12 mouse cellular contexts compared by ENCODE assay signal in the genomic region with DNA sequence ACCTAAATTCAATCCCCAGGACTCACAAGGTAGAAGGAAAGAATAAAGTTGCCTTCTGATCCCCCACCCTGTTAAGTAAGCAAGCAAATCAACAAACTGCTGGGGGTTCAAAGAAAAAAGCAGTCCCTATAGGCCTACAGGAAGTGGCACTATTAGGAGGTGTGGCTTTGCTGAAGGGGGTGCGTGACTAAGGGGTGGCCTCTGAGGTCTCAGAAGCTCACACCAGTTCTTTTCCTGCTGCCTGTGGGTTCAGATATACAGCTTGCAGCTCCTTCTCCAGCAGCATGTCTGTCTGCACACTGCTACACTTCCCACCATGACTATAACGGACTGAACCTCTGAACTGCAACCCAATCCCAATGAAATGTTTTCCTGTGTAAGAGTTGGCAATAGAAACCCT. TPM values are rescaled to one million over a fixed set of nuclear protein-coding genes. Genes with fewer than 3 reads are reported as not detected.
DNase-seq lines count a peak whose midpoint lies in the region; ATAC-seq and TF ChIP-seq lines count a peak whose summit lies in the region.
"Had no signal": no experiment of that assay in that cellular context is flagged by ENCODE, and none has a peak within 500 bp of the region (broad histone marks: within the 10 kb centered on the region; RNA-seq: fewer than 3 reads in every experiment).

No protein-coding gene starts in this region.

- in situ Hi-C loops in CH12.LX (cut with MboI; ENCODE audit: low pct_ligation_motif_present, low pct_unique_long_range_greater_than_20kb, low sequenced_read_pairs): no loop called here

- H3K79me2 ChIP-seq in CH12.LX (replicated peaks; ENCODE audit: control insufficient read depth, extremely low read depth, insufficient read depth, poor library complexity, severe bottlenecking): peaks cover 3% of the 10 kb centered on the region; the same call in 1 of the 2 replicates

- H3K9me3 ChIP-seq in hindbrain, embryonic 15.5 days: no peaks in the 10 kb centered on the region
- no peaks in the 10 kb centered on the region for H3K9me3 ChIP-seq in hindbrain, postnatal 0 days (ENCODE audit: low read length)
- no peaks in the 10 kb centered on the region for H3K9me3 ChIP-seq in CH12.LX (replicated peaks; ENCODE audit: low read length)
- H3K9me3 ChIP-seq in midbrain, embryonic 15.5 days: no peaks in the 10 kb centered on the region

- H3K36me3 ChIP-seq in hindbrain, embryonic 15.5 days: no peaks in the 10 kb centered on the region
- H3K36me3 ChIP-seq in hindbrain, postnatal 0 days (ENCODE audit: insufficient read depth, low read length): no peaks in the 10 kb centered on the region
- peaks cover 0 to 20% of the 10 kb centered on the region in 2 experiments for H3K36me3 ChIP-seq in CH12.LX (replicated peaks in 1 of 2; ENCODE audit: control insufficient read depth in 1 of 2, insufficient read depth in 1 of 2, low read length in 1 of 2)
- no peaks in the 10 kb centered on the region for H3K36me3 ChIP-seq in midbrain, embryonic 15.5 days (replicated peaks)

- no peak for TF ChIP-seq CTCF in hindbrain, postnatal 0 days (IDR thresholded peaks at IDR 0.05; ENCODE audit: low read depth)
- TF ChIP-seq CTCF in CH12.LX (conservative IDR thresholded peaks at IDR 0.05 in 1 of 2, IDR thresholded peaks at IDR 0.05 in 1 of 2; ENCODE audit: low read depth in 2 of 2, low read length in 2 of 2): no peak

- TF ChIP-seq EP300 in CH12.LX (IDR thresholded peaks at IDR 0.05; ENCODE audit: low read length): no peak

- TF ChIP-seq RAD21 in CH12.LX (IDR thresholded peaks at IDR 0.05; ENCODE audit: low read depth, low read length): no peak

- no peak overlapping the region for H3K27ac ChIP-seq in hindbrain, embryonic 15.5 days (replicated peaks)
- no peak overlapping the region for H3K27ac ChIP-seq in hindbrain, postnatal 0 days
- H3K27ac ChIP-seq in CH12.LX (ENCODE audit: insufficient read depth, low read depth): no peak overlapping the region
- no peak overlapping the region for H3K27ac ChIP-seq in midbrain, embryonic 15.5 days

- no peak overlapping the region for H3K9ac ChIP-seq in hindbrain, embryonic 15.5 days
- H3K9ac ChIP-seq in hindbrain, postnatal 0 days (replicated peaks; ENCODE audit: low read length): no peak overlapping the region
- no peak overlapping the region for H3K9ac ChIP-seq in CH12.LX (ENCODE audit: insufficient read depth, low read depth)
- no peak overlapping the region for H3K9ac ChIP-seq in midbrain, embryonic 15.5 days

- peaks cover 8% of the 10 kb centered on the region; the same call in 1 of the 2 replicates for H3K4me1 ChIP-seq in hindbrain, embryonic 15.5 days (replicated peaks)
- H3K4me1 ChIP-seq in hindbrain, postnatal 0 days (ENCODE audit: insufficient read depth, low read length): no peaks in the 10 kb centered on the region
- peaks cover 0 to 52% of the 10 kb centered on the region in 2 experiments; a peak in 3 of 4 replicates for H3K4me1 ChIP-seq in CH12.LX (ENCODE audit: control insufficient read depth in 1 of 2, insufficient read depth in 2 of 2)
- peaks cover 8% of the 10 kb centered on the region; the same call in 1 of the 2 replicates for H3K4me1 ChIP-seq in midbrain, embryonic 15.5 days

- H3K4me2 ChIP-seq in hindbrain, embryonic 15.5 days: no peak overlapping the region
- no peak overlapping the region for H3K4me2 ChIP-seq in hindbrain, postnatal 0 days (ENCODE audit: low read depth, low read length)
- no peak overlapping the region for H3K4me2 ChIP-seq in CH12.LX (ENCODE audit: insufficient read depth, low read depth, poor library complexity, severe bottlenecking)
- no peak overlapping the region for H3K4me2 ChIP-seq in midbrain, embryonic 15.5 days

- no peak for TF ChIP-seq POLR2A in CH12.LX (IDR thresholded peaks at IDR 0.05; ENCODE audit: low read depth, low read length)

- peak; percentile 61; the same call in 1 of the 2 replicates for ATAC-seq in hindbrain, embryonic 15.5 days (ENCODE audit: low FRiP score, low read depth)
- ATAC-seq in hindbrain, postnatal 0 days: no peak
- ATAC-seq in neutrophil, adult 5-6 weeks (ENCODE audit: extremely low read depth, insufficient number of reproducible peaks, low FRiP score, poor library complexity, severe bottlenecking): peak; percentile 58; the same call in 1 of the 2 replicates
- ATAC-seq in midbrain, embryonic 15.5 days (replicated peaks): no peak
- ATAC-seq: Patski had no signal

- dilution Hi-C loops in CH12.LX (cut with MboI; ENCODE audit: extremely low pct_ligation_motif_present, extremely low pct_unique_long_range_greater_than_20kb, low sequenced_read_pairs): no loop called here

- WGBS in hindbrain, embryonic 15.5 days: 66% methylated on average over 2 of the region's 2 CpGs
- 53% methylated on average over 2 of the region's 2 CpGs for WGBS in hindbrain, postnatal 0 days
- 57% methylated on average over 2 of the region's 2 CpGs for WGBS in midbrain, embryonic 15.5 days

- H3K27me3 ChIP-seq in hindbrain, embryonic 15.5 days: no peaks in the 10 kb centered on the region
- H3K27me3 ChIP-seq in hindbrain, postnatal 0 days (ENCODE audit: insufficient read depth, low read length): no peaks in the 10 kb centered on the region
- H3K27me3 ChIP-seq in CH12.LX (replicated peaks): no peaks in the 10 kb centered on the region
- no peaks in the 10 kb centered on the region for H3K27me3 ChIP-seq in midbrain, embryonic 15.5 days (replicated peaks)
- H3K27me3 ChIP-seq: Patski had no signal

- no peak overlapping the region for H3K4me3 ChIP-seq in hindbrain, embryonic 15.5 days
- no peak overlapping the region for H3K4me3 ChIP-seq in hindbrain, postnatal 0 days (ENCODE audit: low read length)
- H3K4me3 ChIP-seq in CH12.LX (replicated peaks in 1 of 3; ENCODE audit: low read depth in 2 of 3, low read length in 2 of 3, poor library complexity in 1 of 3): no peak overlapping the region
- no peak overlapping the region for H3K4me3 ChIP-seq in midbrain, embryonic 15.5 days
- H3K4me3 ChIP-seq: myocyte had no signal

- DNase-seq in hindbrain, postnatal 0 days (ENCODE audit: low spot score): no peak
- DNase-seq in CH12.LX (ENCODE audit: extremely low read depth): peak; percentile 29
- DNase-seq in induced T-regulatory cell, adult 2 months (ENCODE audit: low read depth): peak; percentile 74
- DNase-seq in adrenal gland, postnatal 10 days: no peak
- DNase-seq in adrenal gland, adult 8-10 months: no peak
- DNase-seq: cerebellum, adult 18-20 months; kidney, adult 2 months had no signal

TF ChIP-seq in CH12.LX, 34 proteins besides CTCF, POLR2A, EP300 and RAD21:
- TF ChIP-seq MEF2A (IDR thresholded peaks at IDR 0.05; ENCODE audit: borderline replicate concordance, low read depth, low read length) (no peak), USF1 (IDR thresholded peaks at IDR 0.05; ENCODE audit: low read depth, low read length) (no peak), HCFC1 (IDR thresholded peaks at IDR 0.05; ENCODE audit: low read depth, low read length) (no peak), SIN3A (IDR thresholded peaks at IDR 0.05; ENCODE audit: low read length) (no peak), MAZ (IDR thresholded peaks at IDR 0.05; ENCODE audit: low read depth, low read length) (no peak), POLR2AphosphoS2 (IDR thresholded peaks at IDR 0.05; ENCODE audit: low read depth, low read length) (no peak), BHLHE40 (IDR thresholded peaks at IDR 0.05; ENCODE audit: low read depth, low read length) (no peak), CHD1 (IDR thresholded peaks at IDR 0.05; ENCODE audit: low read depth, low read length) (no peak)

RNA-seq across cellular contexts. Expression of a gene that starts 35.8 kb away (rescaled TPM):
- polyA plus RNA-seq in hindbrain, embryonic 15.5 days (2015; fragmentation: Nextera tagmentation; extraction: Ambion mirVana): 20.3 and 23.4 TPM in 2 replicates
- 18.9 and 19.3 TPM in 2 replicates for total RNA-seq in hindbrain, postnatal 0 days (2014; rRNA removed)
- polyA plus RNA-seq in hindbrain, postnatal 0 days (2015; fragmentation: Nextera tagmentation; extraction: Ambion mirVana): 19.1 and 19.4 TPM in 2 replicates
- total RNA-seq in CH12.LX (2012; rRNA removed) (5.6 and 5.7 TPM in 2 replicates), CH12.LX (2014; rRNA removed) (3.8 and 4.3 TPM in 2 replicates)
- 10.3 and 10.4 TPM in 2 replicates for polyA plus RNA-seq in CH12.LX (2012; ENCODE audit: insufficient read length, low read depth)
- total RNA-seq in neutrophil, adult 5-6 weeks (2017): 20.9 and 21.5 TPM in 2 replicates
- total RNA-seq in adrenal gland, postnatal 10 days (2021): 10 to 100 TPM; 24.0 to 26.4 TPM
- total RNA-seq in adrenal gland, adult 8-10 months (2022): 10 to 100 TPM; 26.8 to 34.1 (median 29.6) TPM
- 21.0 and 22.0 TPM in 2 replicates for polyA plus RNA-seq in midbrain, embryonic 15.5 days (2015; fragmentation: Nextera tagmentation; extraction: Ambion mirVana)

RNA-seq across cellular contexts. Expression of a gene that starts 48.9 kb away (rescaled TPM):
- 237 and 245 TPM in 2 replicates for polyA plus RNA-seq in hindbrain, embryonic 15.5 days (2015; fragmentation: Nextera tagmentation; extraction: Ambion mirVana)
- total RNA-seq in hindbrain, postnatal 0 days (2014; rRNA removed): 234 and 266 TPM in 2 replicates
- polyA plus RNA-seq in hindbrain, postnatal 0 days (2015; fragmentation: Nextera tagmentation; extraction: Ambion mirVana): 216 and 219 TPM in 2 replicates
- total RNA-seq in CH12.LX (2012; rRNA removed) (448 and 469 TPM in 2 replicates), CH12.LX (2014; rRNA removed) (901 and 1,012 TPM in 2 replicates)
- polyA plus RNA-seq in CH12.LX (2012; ENCODE audit: insufficient read length, low read depth): 723 and 889 TPM in 2 replicates
- 204 and 205 TPM in 2 replicates for total RNA-seq in neutrophil, adult 5-6 weeks (2017)
- total RNA-seq in adrenal gland, postnatal 10 days (2021): 100 to 1,000 TPM; 211 to 224 TPM
- total RNA-seq in adrenal gland, adult 8-10 months (2022): 100 to 1,000 TPM; 184 to 239 (median 209) TPM
- 240 and 244 TPM in 2 replicates for polyA plus RNA-seq in midbrain, embryonic 15.5 days (2015; fragmentation: Nextera tagmentation; extraction: Ambion mirVana)

Comparison
In these comparisons a context has a peak if more than half of its experiments do, and no peak if none do; other contexts are left out.
1. ATAC-seq: peak in hindbrain, embryonic 15.5 days (single experiment) and neutrophil, adult 5-6 weeks (single experiment); none in hindbrain, postnatal 0 days (single experiment) and midbrain, embryonic 15.5 days (single experiment).
2. DNase-seq: peak in CH12.LX (single experiment) and induced T-regulatory cell, adult 2 months (single experiment); none in hindbrain, postnatal 0 days (single experiment), adrenal gland, postnatal 10 days (single experiment) and adrenal gland, adult 8-10 months (single experiment).